Mouse (Mus musculus) forebrain, postnatal 0 days (tissue): ENCODE data around the gene Akt1s1. TPM values are rescaled to one million over a fixed set of nuclear protein-coding genes. Genes with fewer than 3 reads are reported as not detected.
A peak's percentile ranks its signal among the peaks of the same experiment; 100 is the strongest.

Experiments
- ATAC-seq: fragments of 200-750 bp; cut with Nextera tagmentation; 2 replicates; pipeline ENCODE4 v1.8.0; 2017; ENCODE audit warnings: mild to moderate bottlenecking, moderate library complexity
- DNase-seq: peaks from one replicate; pipeline ENCODE4 v3.0.0-alpha.2; 2015
- H3K27ac ChIP-seq: fragments of 300-500 bp; sonication (generic); 2 replicates; pipeline ENCODE4 v1.5.1; 2014; ENCODE audit warnings: low read depth, mild to moderate bottlenecking, antibody characterized with exemption, low read length, moderate library complexity, mixed read lengths
- H3K27me3 ChIP-seq: fragments of 300-500 bp; sonication (generic); 2 replicates; pipeline ENCODE4 v1.6.1; 2014; ENCODE audit warnings: mild to moderate bottlenecking, low read length, mixed read lengths; ENCODE audit not compliant: insufficient read depth
- H3K36me3 ChIP-seq: fragments of 300-500 bp; sonication (generic); 2 replicates; pipeline ENCODE4 v1.6.1; 2014; ENCODE audit warnings: mild to moderate bottlenecking, moderate library complexity; ENCODE audit not compliant: insufficient read depth
- H3K4me1 ChIP-seq: fragments of 300-500 bp; sonication (generic); 2 replicates; pipeline ENCODE4 v1.6.1; 2014; ENCODE audit warnings: antibody characterized with exemption; ENCODE audit not compliant: insufficient read depth
- H3K4me2 ChIP-seq: fragments of 300-500 bp; sonication (generic); 2 replicates; pipeline ENCODE4 v1.6.1; 2014; ENCODE audit warnings: low read depth, mild to moderate bottlenecking, moderate library complexity
- H3K4me3 ChIP-seq: fragments of 300-500 bp; sonication (generic); 2 replicates; pipeline ENCODE4 v1.5.1; 2014; ENCODE audit warnings: low read depth, low read length, mixed read lengths
- H3K9ac ChIP-seq: fragments of 300-500 bp; sonication (generic); 2 replicates; pipeline ENCODE4 v1.6.1; 2014; ENCODE audit warnings: mild to moderate bottlenecking
- H3K9me3 ChIP-seq: fragments of 300-500 bp; sonication (generic); 2 replicates; pipeline ENCODE4 v1.6.1; 2016; ENCODE audit warnings: low read length
- CTCF ChIP-seq: sonication (generic); IDR thresholded peaks from 2 replicates; pipeline ENCODE4 v1.5.1; 2016; ENCODE audit warnings: antibody characterized with exemption, control low read depth, low read depth
- WGBS: fragments of 180-500 bp; shearing (Covaris S2); extraction: QIAGEN DNeasy Blood & Tissue Kit; methylation state at CpG from one replicate; pipeline ENCODE4 v1.1.7; 2014; 5-methylcytosine and 5-hydroxymethylcytosine counted together
- polyA plus RNA-seq: library from polyadenylated mRNA; unstranded; fragments of >200 nt; fragmentation: Nextera tagmentation; extraction: Ambion mirVana; gene quantifications from 2 replicates; pipeline ENCODE4 v1.2.1, GENCODE M21; 2015
- total RNA-seq: library from RNA; depleted of rRNA; stranded (reverse); fragments of >200 nt; gene quantifications from 2 replicates; pipeline ENCODE4 v1.2.3, GENCODE M21; 2014

Gene Akt1s1
- total and polyA plus RNA-seq, 2 experiments from 2014 or later: 105 to 109 TPM

DNA sequence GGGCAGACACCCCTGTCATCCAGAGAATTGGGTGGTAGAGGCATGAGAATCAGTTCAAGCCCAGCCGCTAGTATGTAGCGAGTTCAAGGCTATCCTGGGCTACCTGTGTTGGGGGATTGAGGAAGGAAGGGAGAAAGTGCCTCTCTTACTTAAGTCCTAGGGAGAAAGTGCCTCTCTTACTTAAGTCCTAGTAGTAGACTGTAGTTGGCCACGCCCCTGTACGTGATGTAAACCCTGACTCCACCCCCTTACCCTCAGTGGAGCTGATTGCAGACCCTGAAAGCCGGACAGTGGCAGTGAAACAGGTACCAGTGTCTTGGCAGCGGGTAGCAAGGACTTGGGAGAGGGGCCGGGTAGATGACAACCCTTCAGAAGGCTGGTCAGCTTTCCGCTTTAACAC, 9.1 kb downstream of the Akt1s1 start:
- DNase-seq (no peak), ATAC-seq (no peak)
- WGBS: 29% methylated on average over 8 of the region's 8 CpGs
- H3K4me1 ChIP-seq: peaks cover 6% of the 10 kb centered on the region
- peak overlapping the region; percentile 90; the same call in 1 of the 2 replicates for H3K27ac ChIP-seq
- H3K9ac ChIP-seq: peak overlapping the region; percentile 85
- H3K9me3 ChIP-seq: no peaks in the 10 kb centered on the region
- H3K36me3 ChIP-seq: peaks cover 27% of the 10 kb centered on the region
- no peak for TF ChIP-seq CTCF
- H3K4me2 ChIP-seq: peak overlapping the region; percentile 88
- peak overlapping the region; percentile 66 for H3K4me3 ChIP-seq
- no peaks in the 10 kb centered on the region for H3K27me3 ChIP-seq

DNA sequence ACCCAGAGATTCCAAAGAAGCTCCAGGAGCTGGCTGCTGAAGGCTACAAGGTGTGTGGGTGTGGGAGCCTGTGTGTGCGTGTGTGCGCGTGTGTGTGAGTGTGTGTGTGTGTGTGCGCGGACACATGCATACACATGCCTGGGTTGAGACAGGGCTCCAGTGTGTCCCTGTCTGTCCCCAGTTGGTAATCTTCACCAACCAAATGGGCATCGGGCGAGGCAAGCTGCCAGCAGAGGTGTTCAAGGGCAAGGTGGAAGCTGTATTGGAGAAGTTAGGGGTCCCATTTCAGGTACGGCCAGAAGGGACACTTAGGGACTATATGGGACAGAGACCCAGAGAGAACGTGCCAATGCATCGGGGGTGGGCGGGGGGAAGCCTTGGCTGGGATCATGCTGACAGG, 11.1 kb downstream of the Akt1s1 start:
- ATAC-seq (no peak), DNase-seq (no peak)

DNA sequence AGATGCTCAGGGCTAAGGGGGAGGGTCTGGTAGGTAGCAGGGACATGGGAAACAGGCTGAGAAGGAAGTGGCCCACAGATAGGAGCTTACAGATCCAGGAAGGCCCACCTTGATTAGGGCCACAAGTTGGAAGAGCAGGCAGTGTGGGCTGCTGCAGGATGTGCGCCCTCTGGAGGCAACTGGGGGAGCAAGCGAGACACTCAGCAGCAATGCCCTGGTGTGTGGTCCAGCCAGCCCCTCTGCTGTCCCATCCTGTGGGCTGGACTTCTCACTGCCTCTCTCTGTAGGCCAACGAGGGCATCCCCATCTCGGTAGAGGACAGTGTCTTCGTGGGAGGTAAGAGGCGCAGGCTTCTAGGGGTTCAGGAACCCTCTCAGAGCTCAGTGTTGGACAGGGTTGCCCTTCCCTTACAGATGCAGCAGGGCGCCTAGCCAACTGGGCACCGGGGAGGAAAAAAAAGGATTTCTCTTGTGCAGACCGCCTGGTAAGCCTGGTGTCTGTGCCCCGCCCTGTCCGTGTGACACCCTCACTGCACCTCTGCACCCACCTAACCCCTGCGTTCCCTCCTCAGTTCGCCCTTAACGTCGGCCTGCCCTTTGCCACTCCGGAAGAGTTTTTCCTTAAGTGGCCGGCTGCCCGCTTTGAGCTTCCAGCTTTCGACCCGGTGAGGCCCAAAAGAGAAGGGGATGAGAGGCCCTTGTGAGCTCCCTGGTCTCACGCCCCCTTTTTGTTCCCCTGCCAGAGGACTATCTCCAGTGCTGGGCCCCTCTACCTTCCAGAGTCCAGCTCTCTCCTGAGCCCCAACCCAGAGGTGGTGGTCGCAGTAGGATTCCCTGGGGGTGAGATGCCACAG, 12.0 kb downstream of the Akt1s1 start:
- Histone ChIP-seq H3K4me2 (no peak overlapping the region), H3K9ac (no peak overlapping the region)

More for the DNA sequence above, 11.1 kb downstream of the Akt1s1 start:
- Histone ChIP-seq H3K27me3 (no peaks in the 10 kb centered on the region), H3K4me3 (no peak overlapping the region), H3K36me3 (peaks cover 43% of the 10 kb centered on the region), H3K4me2 (no peak overlapping the region), H3K4me1 (peaks cover 6% of the 10 kb centered on the region), H3K9me3 (no peaks in the 10 kb centered on the region), H3K9ac (no peak overlapping the region), H3K27ac (no peak overlapping the region)
- 88% methylated on average over 11 of the region's 11 CpGs for WGBS
- TF ChIP-seq CTCF: no peak

DNA sequence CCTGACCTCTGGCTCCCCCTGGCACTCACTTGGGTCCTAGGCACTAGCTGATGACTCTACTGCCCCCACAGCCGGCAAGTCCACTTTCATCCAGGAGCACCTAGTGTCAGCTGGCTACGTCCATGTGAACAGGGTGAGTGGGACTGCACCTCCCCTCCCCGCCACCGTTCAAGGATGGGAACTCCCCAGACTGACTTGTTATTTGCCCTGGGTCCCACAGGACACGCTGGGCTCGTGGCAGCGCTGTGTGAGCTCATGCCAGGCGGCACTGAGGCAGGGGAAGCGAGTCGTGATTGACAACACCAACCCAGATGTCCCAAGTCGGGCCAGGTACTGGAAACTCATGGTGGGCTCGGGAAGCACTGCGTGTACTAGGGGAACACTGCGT, 12.6 kb downstream of the Akt1s1 start:
- H3K27me3 ChIP-seq: no peaks in the 10 kb centered on the region
- no peak overlapping the region for H3K27ac ChIP-seq
- DNase-seq (no peak), ATAC-seq (no peak)
- H3K4me1 ChIP-seq: peaks cover 6% of the 10 kb centered on the region
- WGBS: 78% methylated on average over 14 of the region's 14 CpGs
- H3K36me3 ChIP-seq: peaks cover 52% of the 10 kb centered on the region
- H3K4me3 ChIP-seq: no peak overlapping the region
- H3K4me2 ChIP-seq: no peak overlapping the region
- no peak for TF ChIP-seq CTCF
- H3K9ac ChIP-seq: no peak overlapping the region
- no peaks in the 10 kb centered on the region for H3K9me3 ChIP-seq

More for the DNA sequence above, 12.0 kb downstream of the Akt1s1 start:
- ATAC-seq (peak; percentile 51), DNase-seq (peak; percentile 75)
- Histone ChIP-seq H3K27ac (peak overlapping the region; percentile 29; the same call in 1 of the 2 replicates), H3K4me1 (peaks cover 6% of the 10 kb centered on the region), H3K4me3 (no peak overlapping the region), H3K9me3 (no peaks in the 10 kb centered on the region), H3K36me3 (peaks cover 52% of the 10 kb centered on the region), H3K27me3 (no peaks in the 10 kb centered on the region)
- 53% methylated on average over 22 of the region's 22 CpGs for WGBS
- peak; percentile 89 for TF ChIP-seq CTCF

DNA sequence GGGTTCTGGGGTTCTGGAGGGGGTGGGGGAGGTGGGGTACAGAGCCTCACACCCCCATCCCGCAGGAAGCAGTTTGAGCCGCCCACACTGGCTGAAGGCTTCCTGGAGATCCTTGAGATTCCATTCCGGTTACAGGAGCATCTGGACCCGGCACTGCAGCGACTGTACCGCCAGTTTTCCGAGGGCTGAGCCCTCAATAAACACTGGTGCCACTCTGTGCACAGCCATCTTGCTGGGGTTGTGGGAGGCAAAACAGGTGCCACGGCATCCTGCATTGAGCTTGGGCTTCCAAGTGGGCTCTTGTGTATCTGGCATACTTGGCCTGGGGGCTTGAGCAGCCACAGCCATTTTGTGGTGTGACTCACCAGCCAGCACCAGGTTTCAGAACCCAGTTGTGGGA, 13.6 kb downstream of the Akt1s1 start:
- Histone ChIP-seq H3K9ac (no peak overlapping the region), H3K27ac (no peak overlapping the region), H3K4me3 (no peak overlapping the region), H3K4me2 (no peak overlapping the region), H3K9me3 (no peaks in the 10 kb centered on the region), H3K36me3 (peaks cover 52% of the 10 kb centered on the region), H3K4me1 (peaks cover 12% of the 10 kb centered on the region), H3K27me3 (no peaks in the 10 kb centered on the region)
- WGBS: 76% methylated on average over 8 of the region's 8 CpGs
- no peak for ATAC-seq
- DNase-seq: no peak
- no peak for TF ChIP-seq CTCF

DNA sequence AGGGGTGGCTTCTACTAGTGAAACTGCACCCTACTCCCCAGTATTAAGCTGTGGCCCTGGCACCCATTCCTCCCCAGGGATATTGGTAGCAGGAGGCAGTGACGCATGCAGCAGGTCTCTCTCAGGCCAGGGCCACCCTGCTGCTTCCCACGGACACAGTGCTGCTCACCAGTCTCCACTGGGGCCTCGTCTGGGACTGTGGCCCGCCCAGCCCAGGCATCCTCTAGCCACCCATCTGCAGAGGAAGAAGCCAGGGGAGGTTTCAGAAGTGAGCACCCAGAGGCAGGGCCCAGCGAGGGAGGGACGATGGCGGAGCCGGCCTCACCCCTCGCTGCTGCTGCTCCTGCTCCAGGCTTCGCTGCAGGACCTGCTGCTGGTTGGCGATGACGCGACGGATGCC, 14.4 kb downstream of the Akt1s1 start:
- TF ChIP-seq CTCF: no peak
- Histone ChIP-seq H3K9ac (no peak overlapping the region), H3K9me3 (no peaks in the 10 kb centered on the region), H3K27me3 (no peaks in the 10 kb centered on the region), H3K4me1 (peaks cover 13% of the 10 kb centered on the region), H3K4me2 (no peak overlapping the region), H3K4me3 (no peak overlapping the region), H3K27ac (no peak overlapping the region), H3K36me3 (peaks cover 52% of the 10 kb centered on the region)
- 86% methylated on average over 14 of the region's 14 CpGs for WGBS
- DNase-seq: no peak
- no peak for ATAC-seq

DNA sequence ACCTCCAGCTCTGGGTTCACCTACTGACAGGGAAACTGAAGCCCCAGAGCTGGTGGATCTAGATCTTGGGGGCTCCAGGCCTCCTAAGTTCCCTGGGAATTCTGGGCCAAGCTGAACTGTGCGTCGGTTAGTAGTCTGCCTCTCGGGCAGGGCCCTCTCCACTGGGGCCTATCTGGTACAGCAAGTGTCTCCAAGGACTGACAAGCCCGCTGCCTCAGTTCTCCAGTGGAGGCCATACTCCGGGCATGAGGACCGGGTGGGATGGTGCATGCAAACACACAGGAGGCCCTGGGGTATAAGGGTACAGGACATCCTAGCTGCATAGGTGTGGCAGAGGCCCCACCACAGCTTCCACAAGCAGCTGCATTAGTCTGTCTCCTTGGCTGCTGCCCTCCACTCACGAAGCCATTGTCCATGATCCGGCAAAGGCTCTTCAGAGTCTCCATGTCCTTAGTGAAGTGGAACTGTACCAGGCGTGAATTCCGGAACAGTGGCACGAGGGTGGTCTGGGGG, 15.2 kb downstream of the Akt1s1 start:
- Histone ChIP-seq H3K27ac (no peak overlapping the region), H3K9me3 (no peaks in the 10 kb centered on the region), H3K9ac (no peak overlapping the region), H3K4me1 (peaks cover 13% of the 10 kb centered on the region), H3K4me3 (no peak overlapping the region), H3K36me3 (peaks cover 52% of the 10 kb centered on the region), H3K27me3 (no peaks in the 10 kb centered on the region), H3K4me2 (no peak overlapping the region)
- DNase-seq (no peak), ATAC-seq (no peak)
- TF ChIP-seq CTCF: no peak
- WGBS: 82% methylated on average over 11 of the region's 11 CpGs
